Comparison of ENCODE assay signal across 22 mouse cellular contexts in the genomic region with DNA sequence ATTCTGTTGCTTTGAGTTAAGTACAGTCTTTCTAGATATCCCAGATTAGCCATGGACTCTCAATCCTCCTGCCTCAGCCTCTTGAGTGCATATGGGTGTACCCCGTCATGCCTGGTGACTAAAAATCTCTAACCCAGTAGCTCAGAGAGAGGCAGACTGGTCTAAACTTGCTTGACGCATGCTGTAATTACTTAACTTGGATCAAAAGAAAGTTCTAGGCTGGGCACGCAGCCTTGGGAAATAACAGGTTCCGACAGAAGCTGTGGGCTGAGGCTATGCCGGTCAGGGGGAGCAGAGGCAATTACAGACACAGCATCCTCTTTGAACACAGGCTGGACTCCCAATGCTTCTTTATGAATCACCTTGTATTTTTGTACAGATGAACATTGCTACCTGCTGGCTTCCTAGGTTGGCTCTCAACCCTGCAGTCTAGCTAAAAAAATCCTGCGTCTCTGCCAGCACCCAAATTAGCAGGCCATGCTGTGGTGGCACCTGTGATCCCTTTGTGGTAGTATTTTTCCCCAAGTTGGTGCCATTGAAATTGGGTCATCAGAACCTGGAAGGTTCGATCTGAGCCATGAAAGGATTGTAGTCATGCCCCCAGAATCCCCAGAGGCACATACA. TPM values are rescaled to one million over a fixed set of nuclear protein-coding genes. Genes with fewer than 3 reads are reported as not detected.
DNase-seq lines count a peak whose midpoint lies in the region; ATAC-seq and TF ChIP-seq lines count a peak whose summit lies in the region.
"Had no signal": no experiment of that assay in that cellular context is flagged by ENCODE, and none has a peak within 500 bp of the region (broad histone marks: within the 10 kb centered on the region; RNA-seq: fewer than 3 reads in every experiment).

No protein-coding gene starts in this region.

- H3K79me2 ChIP-seq in liver, adult 2 months (ENCODE audit: control insufficient read depth, insufficient read depth, low read length), result no peaks in the 10 kb centered on the region; the same call in 1 of the 2 replicates

- no peak for TF ChIP-seq POLR2A in liver, adult 2 months (IDR thresholded peaks at IDR 0.05; ENCODE audit: extremely low read depth, insufficient read depth, low read length)

- DNase-seq in embryonic facial prominence, embryonic 14.5 days (ENCODE audit: low spot score), result peak; percentile 63
- DNase-seq in embryonic facial prominence, embryonic 10.5 days (ENCODE audit: low spot score), result no peak
- DNase-seq in liver, adult 2 months (ENCODE audit: extremely low read depth, low read depth, low spot score), result no peak
- no peak for DNase-seq in liver
- DNase-seq in cerebellum, adult 18-20 months, result peak; percentile 81 to 89
- DNase-seq in cerebellum, postnatal 36 days, result peak; percentile 76 to 80
- DNase-seq in lung, postnatal 0 days (ENCODE audit: low spot score), result no peak
- DNase-seq in c-Kit-positive CD71-positive TER-119-positive erythroid progenitor cells, embryonic 14.5 days (ENCODE audit: low spot score), result no peak
- DNase-seq: adrenal gland, postnatal 25 days; embryo, embryonic 11 days; gastrocnemius, postnatal 14 days; heart, postnatal 10 days; kidney, adult 2 months; kidney, postnatal 14 days; lung, postnatal 10 days; right cerebral cortex, adult 18-20 months had no signal

- H3K27me3 ChIP-seq in embryonic facial prominence, embryonic 14.5 days (replicated peaks; ENCODE audit: control insufficient read depth, insufficient read depth, low read length), result no peaks in the 10 kb centered on the region
- H3K27me3 ChIP-seq in embryonic facial prominence, embryonic 10.5 days (replicated peaks; ENCODE audit: low read depth, poor library complexity, severe bottlenecking), result no peaks in the 10 kb centered on the region
- no peaks in the 10 kb centered on the region for H3K27me3 ChIP-seq in liver, adult 2 months (ENCODE audit: control insufficient read depth, insufficient read depth, low read length)
- H3K27me3 ChIP-seq in lung, postnatal 0 days (replicated peaks; ENCODE audit: insufficient read depth, low read length), result no peaks in the 10 kb centered on the region
- H3K27me3 ChIP-seq: forebrain, embryonic 12.5 days; hindbrain, embryonic 13.5 days; midbrain, embryonic 13.5 days; neural tube, embryonic 12.5 days had no signal

- H3K36me3 ChIP-seq in embryonic facial prominence, embryonic 14.5 days (ENCODE audit: control insufficient read depth, insufficient read depth, low read length), result peaks cover 19% of the 10 kb centered on the region
- H3K36me3 ChIP-seq in embryonic facial prominence, embryonic 10.5 days (replicated peaks), result peaks cover 13% of the 10 kb centered on the region
- H3K36me3 ChIP-seq in liver, adult 2 months (ENCODE audit: control insufficient read depth, insufficient read depth, low read length), result no peaks in the 10 kb centered on the region
- H3K36me3 ChIP-seq in lung, postnatal 0 days (ENCODE audit: insufficient read depth, low read length), result no peaks in the 10 kb centered on the region
- H3K36me3 ChIP-seq: heart, embryonic 10.5 days had no signal

- H3K9ac ChIP-seq in embryonic facial prominence, embryonic 14.5 days (ENCODE audit: low read depth, low read length), result no peak overlapping the region
- no peak overlapping the region for H3K9ac ChIP-seq in liver, adult 2 months (ENCODE audit: low read depth, low read length)
- H3K9ac ChIP-seq in lung, postnatal 0 days (replicated peaks; ENCODE audit: low read depth), result no peak overlapping the region
- H3K9ac ChIP-seq: forebrain, embryonic 12.5 days; hindbrain, embryonic 13.5 days; midbrain, embryonic 13.5 days; neural tube, embryonic 12.5 days had no signal

- no peak overlapping the region for H3K27ac ChIP-seq in embryonic facial prominence, embryonic 14.5 days (replicated peaks; ENCODE audit: low read depth, low read length)
- H3K27ac ChIP-seq in embryonic facial prominence, embryonic 10.5 days (replicated peaks), result no peak overlapping the region
- peak overlapping the region; percentile 34; the same call in 1 of the 2 replicates for H3K27ac ChIP-seq in liver, adult 2 months (replicated peaks; ENCODE audit: insufficient read depth, low read depth, low read length)
- no peak overlapping the region for H3K27ac ChIP-seq in lung, postnatal 0 days (ENCODE audit: low read length)
- H3K27ac ChIP-seq: forebrain, embryonic 12.5 days; heart, embryonic 10.5 days; midbrain, embryonic 13.5 days; neural tube, embryonic 12.5 days had no signal

- H3K9me3 ChIP-seq in embryonic facial prominence, embryonic 14.5 days (ENCODE audit: control insufficient read depth, low read length), result no peaks in the 10 kb centered on the region
- H3K9me3 ChIP-seq in embryonic facial prominence, embryonic 10.5 days, result no peaks in the 10 kb centered on the region
- H3K9me3 ChIP-seq in lung, postnatal 0 days (ENCODE audit: low read length), result no peaks in the 10 kb centered on the region
- H3K9me3 ChIP-seq: forebrain, embryonic 12.5 days; heart, embryonic 10.5 days; hindbrain, embryonic 13.5 days; midbrain, embryonic 13.5 days; neural tube, embryonic 12.5 days had no signal

- ATAC-seq in embryonic facial prominence, embryonic 14.5 days (ENCODE audit: low read depth), result no peak
- ATAC-seq in lung, postnatal 0 days, result no peak
- ATAC-seq: inflammation-experienced regulatory T-cells, adult 6 months; midbrain, embryonic 13.5 days had no signal

- 70% methylated on average over 7 of the region's 7 CpGs for WGBS in embryonic facial prominence, embryonic 14.5 days
- WGBS in embryonic facial prominence, embryonic 10.5 days, result 90% methylated on average over 7 of the region's 7 CpGs
- WGBS in liver, adult 2 months, result 92% methylated on average over 7 of the region's 7 CpGs
- 92% methylated on average over 7 of the region's 7 CpGs for WGBS in lung, postnatal 0 days

- no peak for TF ChIP-seq EP300 in lung, postnatal 0 days (IDR thresholded peaks at IDR 0.05)

- H3K4me1 ChIP-seq in embryonic facial prominence, embryonic 14.5 days (ENCODE audit: control insufficient read depth, insufficient read depth, low read length), result peaks cover 14% of the 10 kb centered on the region
- peaks cover 49% of the 10 kb centered on the region for H3K4me1 ChIP-seq in embryonic facial prominence, embryonic 10.5 days
- H3K4me1 ChIP-seq in liver, adult 2 months (ENCODE audit: control insufficient read depth, insufficient read depth, low read length), result no peaks in the 10 kb centered on the region; the same call in 1 of the 2 replicates
- peaks cover 11% of the 10 kb centered on the region; the same call in 1 of the 2 replicates for H3K4me1 ChIP-seq in lung, postnatal 0 days (ENCODE audit: insufficient read depth, low read depth, low read length)

- TF ChIP-seq CTCF in liver, adult 2 months (IDR thresholded peaks at IDR 0.05; ENCODE audit: low read depth, low read length), result no peak
- no peak for TF ChIP-seq CTCF in lung, postnatal 0 days (IDR thresholded peaks at IDR 0.05)

- no peak overlapping the region for H3K4me2 ChIP-seq in embryonic facial prominence, embryonic 14.5 days (ENCODE audit: low read depth, low read length)
- H3K4me2 ChIP-seq in lung, postnatal 0 days (replicated peaks; ENCODE audit: low read depth, low read length), result no peak overlapping the region
- H3K4me2 ChIP-seq: forebrain, embryonic 12.5 days; hindbrain, embryonic 13.5 days; midbrain, embryonic 13.5 days; neural tube, embryonic 12.5 days had no signal

- H3K4me3 ChIP-seq in embryonic facial prominence, embryonic 14.5 days (ENCODE audit: low read depth, low read length), result no peak overlapping the region
- H3K4me3 ChIP-seq in embryonic facial prominence, embryonic 10.5 days, result no peak overlapping the region
- no peak overlapping the region for H3K4me3 ChIP-seq in liver, adult 2 months (ENCODE audit: insufficient read depth, low read depth, low read length)
- H3K4me3 ChIP-seq in lung, postnatal 0 days (ENCODE audit: low read depth, low read length), result no peak overlapping the region
- H3K4me3 ChIP-seq: forebrain, embryonic 12.5 days; heart, embryonic 10.5 days; hindbrain, embryonic 13.5 days; midbrain, embryonic 13.5 days; neural tube, embryonic 12.5 days had no signal

RNA-seq across cellular contexts. Expression of gene Cerk, which starts 18.8 kb away (rescaled TPM):
- 16.0 and 16.1 TPM in 2 replicates for polyA plus RNA-seq in embryonic facial prominence, embryonic 14.5 days (2014; fragmentation: Nextera tagmentation; extraction: Ambion mirVana)
- polyA plus RNA-seq in embryonic facial prominence, embryonic 10.5 days (2016; fragmentation: Nextera tagmentation; extraction: Ambion mirVana), result 11.7 and 13.1 TPM in 2 replicates
- 3.0 and 3.7 TPM in 2 replicates for total RNA-seq in liver, adult 2 months (2014; rRNA removed)
- 2.6 and 2.7 TPM in 2 replicates for polyA plus RNA-seq in liver, adult 2 months (2012; rRNA removed)
- 16.9 and 20.0 TPM in 2 replicates for polyA plus RNA-seq in lung, postnatal 0 days (2015; fragmentation: Nextera tagmentation; extraction: Ambion mirVana)

RNA-seq across cellular contexts. Expression of gene Tbc1d22a, which starts 47.1 kb away (rescaled TPM):
- polyA plus RNA-seq in embryonic facial prominence, embryonic 14.5 days (2014; fragmentation: Nextera tagmentation; extraction: Ambion mirVana), result 8.1 and 11.1 TPM in 2 replicates
- polyA plus RNA-seq in embryonic facial prominence, embryonic 10.5 days (2016; fragmentation: Nextera tagmentation; extraction: Ambion mirVana), result 11.2 and 11.9 TPM in 2 replicates
- total RNA-seq in liver, adult 2 months (2014; rRNA removed), result 9.6 and 13.2 TPM in 2 replicates
- 14.1 and 14.3 TPM in 2 replicates for polyA plus RNA-seq in liver, adult 2 months (2012; rRNA removed)
- 11.8 and 13.1 TPM in 2 replicates for polyA plus RNA-seq in lung, postnatal 0 days (2015; fragmentation: Nextera tagmentation; extraction: Ambion mirVana)

Comparison
In these comparisons a context has a peak if more than half of its experiments do, and no peak if none do; other contexts are left out.
1. DNase-seq: peak in embryonic facial prominence, embryonic 14.5 days (single experiment), cerebellum, adult 18-20 months (2 of 2) and cerebellum, postnatal 36 days (2 of 2); none in embryonic facial prominence, embryonic 10.5 days (single experiment), liver, adult 2 months (single experiment), liver (single experiment), lung, postnatal 0 days (single experiment) and c-Kit-positive CD71-positive TER-119-positive erythroid progenitor cells, embryonic 14.5 days (single experiment).